Comparison of ENCODE assay signal across 7 mouse cellular contexts in the genomic region with DNA sequence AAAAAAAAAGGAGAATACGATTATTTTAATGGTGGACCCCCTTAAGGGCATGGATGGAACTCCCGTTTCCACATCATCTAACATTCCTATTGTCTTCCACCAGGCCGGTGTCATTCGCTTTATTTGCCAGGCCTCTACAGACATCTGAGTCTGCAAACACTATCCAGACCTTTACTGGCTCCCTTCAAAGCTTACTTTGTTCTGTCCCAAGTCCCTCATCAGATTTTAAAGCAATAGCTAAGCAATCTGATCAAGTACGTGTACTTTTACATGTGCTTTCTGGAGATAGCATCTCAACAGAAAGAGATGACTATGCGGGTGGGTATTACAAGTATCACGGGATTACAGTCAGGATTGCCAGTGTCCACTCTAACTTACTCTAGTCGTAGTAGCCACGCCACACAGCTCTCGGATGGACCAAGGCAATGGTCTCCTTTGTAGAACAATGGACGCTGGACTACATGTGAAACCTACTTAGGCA. TPM values are rescaled to one million over a fixed set of nuclear protein-coding genes. Genes with fewer than 3 reads are reported as not detected.
DNase-seq lines count a peak whose midpoint lies in the region; ATAC-seq and TF ChIP-seq lines count a peak whose summit lies in the region.

No protein-coding gene starts in this region.

- H3K9ac ChIP-seq in lung, embryonic 16.5 days (ENCODE audit: low read length) = peak overlapping the region; percentile 96
- peak overlapping the region; percentile 92 for H3K9ac ChIP-seq in hindbrain, embryonic 14.5 days
- peak overlapping the region; percentile 97 for H3K9ac ChIP-seq in midbrain, embryonic 16.5 days (ENCODE audit: low read depth, low read length)

- peak overlapping the region; percentile 100 for H3K27ac ChIP-seq in lung, embryonic 16.5 days (ENCODE audit: low read length)
- H3K27ac ChIP-seq in cortical plate, adult 2 months (ENCODE audit: insufficient read depth, low read length) = peak overlapping the region; percentile 91
- H3K27ac ChIP-seq in hindbrain, embryonic 14.5 days = peak overlapping the region; percentile 100
- peak overlapping the region; percentile 100 for H3K27ac ChIP-seq in midbrain, embryonic 16.5 days (ENCODE audit: low read length)

- ATAC-seq in lung, embryonic 16.5 days (ENCODE audit: low read depth) = no peak
- ATAC-seq in hindbrain, embryonic 14.5 days (ENCODE audit: low FRiP score) = no peak
- ATAC-seq in midbrain, embryonic 16.5 days = peak; percentile 0; the same call in 1 of the 2 replicates
- ATAC-seq in erythroid progenitor cell, adult 5-6 weeks (replicated peaks; ENCODE audit: low FRiP score, poor library complexity, severe bottlenecking) = no peak

- H3K4me3 ChIP-seq in lung, embryonic 16.5 days (ENCODE audit: low read length) = peak overlapping the region; percentile 96
- peak overlapping the region; percentile 97 for H3K4me3 ChIP-seq in cortical plate, adult 2 months (ENCODE audit: insufficient read depth, low read length)
- H3K4me3 ChIP-seq in hindbrain, embryonic 14.5 days (replicated peaks; ENCODE audit: low read length) = peak overlapping the region; percentile 97
- H3K4me3 ChIP-seq in midbrain, embryonic 16.5 days (ENCODE audit: low read depth, low read length) = peak overlapping the region; percentile 70

- H3K36me3 ChIP-seq in lung, embryonic 16.5 days (ENCODE audit: control insufficient read depth, insufficient read depth, low read length) = no peaks in the 10 kb centered on the region
- no peaks in the 10 kb centered on the region for H3K36me3 ChIP-seq in hindbrain, embryonic 14.5 days (replicated peaks; ENCODE audit: control insufficient read depth, insufficient read depth)
- H3K36me3 ChIP-seq in midbrain, embryonic 16.5 days (ENCODE audit: control insufficient read depth, insufficient read depth, low read length) = no peaks in the 10 kb centered on the region

- no peaks in the 10 kb centered on the region for H3K9me3 ChIP-seq in lung, embryonic 16.5 days (ENCODE audit: control insufficient read depth, low read length)
- H3K9me3 ChIP-seq in hindbrain, embryonic 14.5 days (ENCODE audit: control insufficient read depth, low read length) = no peaks in the 10 kb centered on the region
- no peaks in the 10 kb centered on the region for H3K9me3 ChIP-seq in midbrain, embryonic 16.5 days (replicated peaks; ENCODE audit: control insufficient read depth, low read length, poor library complexity, severe bottlenecking)

- no peak for TF ChIP-seq POLR2A in cortical plate, adult 2 months (IDR thresholded peaks at IDR 0.05; ENCODE audit: extremely low read depth, insufficient read depth, low read length)

- peak overlapping the region; percentile 88 for H3K4me2 ChIP-seq in lung, embryonic 16.5 days (ENCODE audit: low read depth, low read length)
- peak overlapping the region; percentile 67 for H3K4me2 ChIP-seq in hindbrain, embryonic 14.5 days (replicated peaks)
- H3K4me2 ChIP-seq in midbrain, embryonic 16.5 days (ENCODE audit: low read length) = peak overlapping the region; percentile 81

- no peak for DNase-seq in lung, postnatal 14 days
- peak; percentile 68 for DNase-seq in hindbrain, embryonic 14.5 days (ENCODE audit: low spot score)
- DNase-seq in right cerebral cortex, postnatal 14 days = no peak

- under 1% methylated on average over 11 of the region's 11 CpGs for WGBS in lung, embryonic 16.5 days
- WGBS in hindbrain, embryonic 14.5 days = under 1% methylated on average over 11 of the region's 11 CpGs
- under 1% methylated on average over 11 of the region's 11 CpGs for WGBS in midbrain, embryonic 16.5 days

- no peaks in the 10 kb centered on the region for H3K27me3 ChIP-seq in lung, embryonic 16.5 days (ENCODE audit: control insufficient read depth, insufficient read depth, low read depth, low read length)
- H3K27me3 ChIP-seq in hindbrain, embryonic 14.5 days (ENCODE audit: control insufficient read depth, insufficient read depth, low read length) = no peaks in the 10 kb centered on the region
- no peaks in the 10 kb centered on the region for H3K27me3 ChIP-seq in midbrain, embryonic 16.5 days (ENCODE audit: control insufficient read depth, insufficient read depth, low read depth, low read length)

- peaks cover 7% of the 10 kb centered on the region for H3K4me1 ChIP-seq in lung, embryonic 16.5 days (replicated peaks; ENCODE audit: control insufficient read depth, insufficient read depth, low read length)
- H3K4me1 ChIP-seq in cortical plate, adult 2 months (ENCODE audit: control insufficient read depth, insufficient read depth, low read length) = no peaks in the 10 kb centered on the region
- H3K4me1 ChIP-seq in hindbrain, embryonic 14.5 days (replicated peaks; ENCODE audit: control insufficient read depth, insufficient read depth, low read length) = peaks cover 12% of the 10 kb centered on the region
- H3K4me1 ChIP-seq in midbrain, embryonic 16.5 days (ENCODE audit: control insufficient read depth, insufficient read depth, low read length) = peaks cover 14% of the 10 kb centered on the region

- TF ChIP-seq CTCF in cortical plate, adult 2 months (IDR thresholded peaks at IDR 0.05; ENCODE audit: extremely low read depth, insufficient read depth, low read length) = no peak

RNA-seq across cellular contexts. Expression of gene Gsk3b, which starts 1.1 kb away (rescaled TPM):
- 44.5 and 47.3 TPM in 2 replicates for polyA plus RNA-seq in lung, embryonic 16.5 days (2015; fragmentation: Nextera tagmentation; extraction: Ambion mirVana)
- polyA plus RNA-seq in cortical plate, adult 2 months (2012; rRNA removed) = 45.1 and 47.2 TPM in 2 replicates
- 164 and 171 TPM in 2 replicates for polyA plus RNA-seq in hindbrain, embryonic 14.5 days (2014; fragmentation: Nextera tagmentation; extraction: Ambion mirVana)
- 138 and 153 TPM in 2 replicates for polyA plus RNA-seq in midbrain, embryonic 16.5 days (2015; fragmentation: Nextera tagmentation; extraction: Ambion mirVana)
- total RNA-seq in erythroid progenitor cell, adult 5-6 weeks (2015; ENCODE audit: low replicate concordance) = 55.3 and 62.7 TPM in 2 replicates
- total RNA-seq in erythroid progenitor cell, adult 5-6 weeks (2017; ENCODE audit: low replicate concordance) = 55.7 and 62.5 TPM in 2 replicates
